Mouse (Mus musculus) erythroblast, adult 5-6 weeks (primary cell): ENCODE measurements around the gene 1700025G04Rik. TPM values are rescaled to one million over a fixed set of nuclear protein-coding genes. Genes with fewer than 3 reads are reported as not detected.

Experiments
- ATAC-seq: replicated peaks from 2 replicates; pipeline ENCODE4 v1.8.0; 2016; ENCODE audit warnings: moderate number of reproducible peaks, mild to moderate bottlenecking, moderate TSS enrichment, inconsistent platforms; ENCODE audit not compliant: poor library complexity, low FRiP score, severe bottlenecking
- total RNA-seq, 2 experiments: library from RNA; stranded (forward) in 1 of 2; stranded (reverse) in 1 of 2; fragments of 150-400 nt in 1 of 2; fragments of 200-764, 138-1000 nt in 1 of 2; gene quantifications; 2 replicates each; pipeline versions ENCODE4 v1.2.3 to v1.2.4; 2015 to 2017; ENCODE audit warnings: low replicate concordance in 2 of 2

1700025G04Rik gene
- total RNA-seq, 2 experiments from 2014 or later: 9.0 TPM

GRCm38 (mm10) chr1:151881253-151881652 lies 208.7 kb downstream of the 1700025G04Rik start:
- no peak for ATAC-seq

- ATAC-seq: no peak
Measured at GRCm38 (mm10) chr1:151880731-151881130, 209.2 kb downstream of the 1700025G04Rik start.

- ATAC-seq: no peak
Measured at GRCm38 (mm10) chr1:151879966-151880365, 210.0 kb downstream of the 1700025G04Rik start.

- no peak for ATAC-seq
Measured at GRCm38 (mm10) chr1:151879308-151879850, 210.5 kb downstream of the 1700025G04Rik start.

GRCm38 (mm10) chr1:151878411-151878810 lies 211.5 kb downstream of the 1700025G04Rik start:
- ATAC-seq: no peak

- no peak for ATAC-seq
Measured at GRCm38 (mm10) chr1:151872971-151873370, 217.0 kb downstream of the 1700025G04Rik start.

GRCm38 (mm10) chr1:151864326-151864725 lies 225.6 kb downstream of the 1700025G04Rik start:
- no peak for ATAC-seq

GRCm38 (mm10) chr1:151863797-151864147 lies 226.2 kb downstream of the 1700025G04Rik start:
- no peak for ATAC-seq

GRCm38 (mm10) chr1:151863135-151863796 lies 226.7 kb downstream of the 1700025G04Rik start:
- no peak for ATAC-seq

- ATAC-seq: no peak
Measured at GRCm38 (mm10) chr1:151862109-151862508, 227.8 kb downstream of the 1700025G04Rik start.

- no peak for ATAC-seq
Measured at GRCm38 (mm10) chr1:151861334-151861995, 228.5 kb downstream of the 1700025G04Rik start.

GRCm38 (mm10) chr1:151858474-151858873 lies 231.5 kb downstream of the 1700025G04Rik start:
- ATAC-seq: no peak

- ATAC-seq: no peak
Measured at GRCm38 (mm10) chr1:151855561-151855960, 234.4 kb downstream of the 1700025G04Rik start.

GRCm38 (mm10) chr1:151851976-151852375 lies 237.9 kb downstream of the 1700025G04Rik start:
- ATAC-seq: no peak

GRCm38 (mm10) chr1:151851051-151851848 lies 238.7 kb downstream of the 1700025G04Rik start:
- no peak for ATAC-seq

GRCm38 (mm10) chr1:151849993-151850608 lies 239.8 kb downstream of the 1700025G04Rik start:
- ATAC-seq: no peak

GRCm38 (mm10) chr1:151848286-151848685 lies 241.6 kb downstream of the 1700025G04Rik start:
- no peak for ATAC-seq

- no peak for ATAC-seq
Measured at GRCm38 (mm10) chr1:151845926-151846782, 243.8 kb downstream of the 1700025G04Rik start.

GRCm38 (mm10) chr1:151845252-151845832 lies 244.6 kb downstream of the 1700025G04Rik start:
- no peak for ATAC-seq
